Mouse (Mus musculus) heart, postnatal 0 days (tissue): Measurements from ENCODE around the gene Ing4.

Source experiments
- CTCF ChIP-seq: IDR thresholded peaks from 2 replicates; pipeline ENCODE4 v1.5.1; 2016; ENCODE audit warnings: antibody characterized with exemption, control low read depth, low read depth
- EP300 ChIP-seq: IDR thresholded peaks from 2 replicates; pipeline ENCODE4 v1.6.1; 2016; ENCODE audit warnings: antibody characterized with exemption, low read depth

DNA sequence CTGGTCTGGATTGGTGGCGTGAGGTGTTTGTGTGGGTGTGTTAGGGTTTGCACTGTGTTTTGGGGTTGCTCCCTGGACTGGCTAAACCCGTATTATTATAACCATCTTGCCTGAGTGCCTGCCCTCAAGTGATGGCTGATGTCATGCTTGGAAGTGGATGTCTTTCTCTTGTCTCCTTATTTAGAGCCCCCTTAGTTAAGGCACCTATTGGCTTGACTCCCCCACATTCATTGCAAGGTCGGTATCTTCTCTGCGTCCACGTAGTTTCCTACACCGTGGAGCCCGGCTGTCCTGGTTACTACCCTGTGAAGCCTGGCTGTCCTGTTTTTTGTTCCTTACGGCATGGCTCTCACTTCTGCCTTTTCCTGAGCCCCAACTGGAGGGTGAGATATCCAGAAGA lies 58.4 kb downstream of the Ing4 start:
- TF ChIP-seq CTCF (no peak), EP300 (no peak)
